Mouse (Mus musculus): Measurements from ENCODE around the gene Sec24d. TPM values are rescaled to one million over a fixed set of nuclear protein-coding genes. Genes with fewer than 3 reads are reported as not detected.

The Sec24d gene
- polyA plus RNA-seq, 1 experiment from 2014 or later, result 55.6 TPM

DNA sequence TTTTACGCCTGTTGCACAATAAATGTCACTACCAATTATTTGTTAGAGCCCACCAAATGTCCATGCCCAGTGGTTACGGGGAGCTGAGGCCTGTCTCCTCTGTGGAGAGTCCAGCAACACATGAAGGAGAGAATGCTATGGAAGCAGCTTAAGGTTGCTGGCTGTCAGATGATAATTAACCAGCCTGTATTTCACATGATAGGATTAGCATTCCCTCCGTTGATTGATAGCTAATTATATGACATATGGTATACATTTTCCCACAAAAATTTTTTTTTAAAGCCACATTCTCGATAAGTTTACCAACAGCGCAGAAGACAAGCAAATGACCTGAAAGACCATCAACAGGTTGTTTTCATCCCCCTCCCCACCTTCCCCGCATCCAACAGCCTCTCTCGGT is 31.8 kb upstream of the Sec24d start:
- Histone ChIP-seq H3K9ac (ENCODE audit: low read length) (peak overlapping the region; percentile 53), H3K9me3 (ENCODE audit: control insufficient read depth, low read length) (no peaks in the 10 kb centered on the region), H3K4me1 (replicated peaks; ENCODE audit: control insufficient read depth, insufficient read depth) (no peaks in the 10 kb centered on the region), H3K36me3 (ENCODE audit: control insufficient read depth, insufficient read depth, low read length) (no peaks in the 10 kb centered on the region), H3K27me3 (ENCODE audit: control insufficient read depth, insufficient read depth, low read length) (no peaks in the 10 kb centered on the region), H3K4me2 (replicated peaks; ENCODE audit: low read depth) (peak overlapping the region; percentile 58), H3K27ac (replicated peaks) (peak overlapping the region; percentile 50), H3K4me3 (ENCODE audit: low read depth, low read length) (peak overlapping the region; percentile 49)
- DNase-seq (ENCODE audit: low spot score) (no peak), ATAC-seq (ENCODE audit: low FRiP score, low TSS enrichment) (no peak)
- TF ChIP-seq EP300 (optimal IDR thresholded peaks at IDR 0.05) (no peak), CTCF (IDR thresholded peaks at IDR 0.05; ENCODE audit: low read depth) (no peak)
- 25% methylated on average over 7 of the region's 7 CpGs for WGBS

DNA sequence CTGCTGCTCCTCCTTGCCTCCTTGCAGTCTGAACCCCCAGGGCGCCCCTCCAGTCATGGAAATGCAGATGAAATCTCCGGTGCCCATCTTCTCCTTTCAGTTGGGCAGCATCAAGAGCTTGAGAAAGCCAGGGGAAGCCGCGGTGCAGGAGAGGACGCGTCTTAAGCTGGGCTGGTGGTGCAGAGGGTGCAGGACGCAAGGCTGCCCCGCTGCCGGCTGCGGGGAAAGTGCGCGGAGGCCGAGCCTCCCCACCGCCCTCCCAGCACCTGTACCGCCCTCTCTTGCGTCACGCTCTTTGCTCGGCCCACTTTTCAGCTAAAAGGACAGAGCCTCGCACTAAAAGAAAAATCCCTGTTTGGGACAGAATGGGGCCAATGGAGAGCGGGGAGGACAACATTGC is 31.3 kb upstream of the Sec24d start, which contains the start of gene Synpo2:
TSS of gene Synpo2 (minus strand) at position 229 of the 400 bp plus-strand sequence.
- Histone ChIP-seq H3K9me3 (ENCODE audit: control insufficient read depth, low read length) (no peaks in the 10 kb centered on the region), H3K4me1 (replicated peaks; ENCODE audit: control insufficient read depth, insufficient read depth) (no peaks in the 10 kb centered on the region), H3K27ac (replicated peaks) (peak within 1 kb of the TSS; percentile 50), H3K9ac (ENCODE audit: low read length) (peak within 1 kb of the TSS; percentile 53), H3K36me3 (ENCODE audit: control insufficient read depth, insufficient read depth, low read length) (no peaks in the 10 kb centered on the region), H3K4me3 (ENCODE audit: low read depth, low read length) (peak within 1 kb of the TSS; percentile 49), H3K4me2 (replicated peaks; ENCODE audit: low read depth) (peak within 1 kb of the TSS; percentile 58), H3K27me3 (ENCODE audit: control insufficient read depth, insufficient read depth, low read length) (no peaks in the 10 kb centered on the region)
- no peak for TF ChIP-seq EP300 (optimal IDR thresholded peaks at IDR 0.05)
- TF ChIP-seq CTCF (IDR thresholded peaks at IDR 0.05; ENCODE audit: low read depth), result peak; percentile 1; the same call in 1 of the 2 replicates
- under 1% methylated on average over 20 of the region's 20 CpGs for WGBS
- peak; percentile 75 for DNase-seq (ENCODE audit: low spot score)
- ATAC-seq (ENCODE audit: low FRiP score, low TSS enrichment), result peak; percentile 64

DNA sequence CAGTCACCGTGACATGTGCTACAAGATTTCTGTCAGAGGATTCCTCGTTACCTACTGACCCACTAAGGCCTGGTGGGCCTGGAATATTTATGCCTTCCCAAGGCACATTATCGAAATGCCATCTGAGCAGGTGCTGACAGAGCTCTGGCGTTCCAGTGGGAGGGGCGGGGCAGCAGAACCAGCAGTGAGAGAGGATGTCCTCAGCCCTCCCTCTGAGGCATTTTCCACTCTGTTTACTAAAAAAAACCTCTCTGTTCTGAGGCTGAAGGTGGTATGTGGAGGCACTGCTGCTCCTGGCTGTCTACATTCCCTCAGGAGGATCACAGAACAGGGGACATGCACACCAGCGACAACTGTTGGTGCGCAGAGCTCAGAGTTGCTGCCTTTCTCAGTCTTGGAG is 30.2 kb upstream of the Sec24d start:
- Histone ChIP-seq H3K4me1 (replicated peaks; ENCODE audit: control insufficient read depth, insufficient read depth) (no peaks in the 10 kb centered on the region), H3K4me3 (ENCODE audit: low read depth, low read length) (no peak overlapping the region), H3K9ac (ENCODE audit: low read length) (no peak overlapping the region), H3K27ac (replicated peaks) (no peak overlapping the region), H3K36me3 (ENCODE audit: control insufficient read depth, insufficient read depth, low read length) (no peaks in the 10 kb centered on the region), H3K27me3 (ENCODE audit: control insufficient read depth, insufficient read depth, low read length) (no peaks in the 10 kb centered on the region), H3K4me2 (replicated peaks; ENCODE audit: low read depth) (no peak overlapping the region), H3K9me3 (ENCODE audit: control insufficient read depth, low read length) (no peaks in the 10 kb centered on the region)
- no peak for ATAC-seq (ENCODE audit: low FRiP score, low TSS enrichment)
- DNase-seq (ENCODE audit: low spot score), result peak; percentile 21
- WGBS, result 37% methylated on average over 7 of the region's 7 CpGs
- TF ChIP-seq CTCF (IDR thresholded peaks at IDR 0.05; ENCODE audit: low read depth) (no peak), EP300 (optimal IDR thresholded peaks at IDR 0.05) (no peak)

DNA sequence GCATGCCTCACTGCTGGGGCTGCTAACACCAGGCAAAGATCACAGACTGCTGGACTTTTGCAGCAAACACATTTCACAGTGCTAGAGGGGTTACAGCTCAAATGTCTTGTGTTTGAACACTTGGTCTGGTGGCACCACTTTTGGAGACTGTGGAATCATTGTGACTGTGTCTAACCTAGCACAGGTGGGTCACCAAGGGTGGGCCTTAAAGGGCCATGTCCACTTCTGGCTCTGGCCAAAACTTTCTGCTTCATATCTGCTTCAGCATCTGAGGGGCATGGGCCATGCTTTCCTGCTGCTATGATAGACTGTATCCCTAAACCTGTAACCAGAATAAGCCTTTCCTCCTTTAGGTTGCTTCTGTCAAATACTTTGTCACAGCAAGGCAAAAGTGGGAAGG is 29.8 kb upstream of the Sec24d start:
- no peak for DNase-seq (ENCODE audit: low spot score)
- Histone ChIP-seq H3K4me1 (replicated peaks; ENCODE audit: control insufficient read depth, insufficient read depth) (no peaks in the 10 kb centered on the region), H3K27ac (replicated peaks) (no peak overlapping the region), H3K36me3 (ENCODE audit: control insufficient read depth, insufficient read depth, low read length) (no peaks in the 10 kb centered on the region), H3K4me2 (replicated peaks; ENCODE audit: low read depth) (no peak overlapping the region), H3K4me3 (ENCODE audit: low read depth, low read length) (no peak overlapping the region), H3K27me3 (ENCODE audit: control insufficient read depth, insufficient read depth, low read length) (no peaks in the 10 kb centered on the region), H3K9me3 (ENCODE audit: control insufficient read depth, low read length) (no peaks in the 10 kb centered on the region), H3K9ac (ENCODE audit: low read length) (no peak overlapping the region)
- no peak for ATAC-seq (ENCODE audit: low FRiP score, low TSS enrichment)
- TF ChIP-seq CTCF (IDR thresholded peaks at IDR 0.05; ENCODE audit: low read depth) (no peak), EP300 (optimal IDR thresholded peaks at IDR 0.05) (no peak)

DNA sequence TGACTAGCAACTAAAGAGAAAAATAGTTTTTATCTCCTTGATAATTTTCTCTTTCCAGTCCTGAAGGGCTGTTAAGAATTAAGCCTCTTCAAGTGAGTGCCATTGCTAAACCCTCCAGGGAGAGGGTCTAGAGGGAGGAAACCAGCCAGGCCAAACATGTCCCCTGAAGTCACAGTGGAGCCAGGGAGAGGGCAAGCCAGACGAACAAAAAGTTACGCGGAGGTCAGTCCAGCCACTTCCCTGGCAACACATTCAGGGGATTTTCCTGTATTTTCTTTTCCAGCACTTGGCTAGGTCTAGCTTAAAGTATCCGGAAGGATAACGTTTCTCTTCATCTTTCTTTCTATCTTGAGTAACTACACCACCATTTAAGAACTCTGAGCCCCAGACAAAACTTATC is 22.9 kb upstream of the Sec24d start:
- 38% methylated on average over 5 of the region's 5 CpGs for WGBS
- Histone ChIP-seq H3K4me3 (ENCODE audit: low read depth, low read length) (no peak overlapping the region), H3K4me1 (replicated peaks; ENCODE audit: control insufficient read depth, insufficient read depth) (no peaks in the 10 kb centered on the region), H3K27me3 (ENCODE audit: control insufficient read depth, insufficient read depth, low read length) (no peaks in the 10 kb centered on the region; the same call in 1 of the 2 replicates), H3K9me3 (ENCODE audit: control insufficient read depth, low read length) (no peaks in the 10 kb centered on the region), H3K4me2 (replicated peaks; ENCODE audit: low read depth) (no peak overlapping the region), H3K36me3 (ENCODE audit: control insufficient read depth, insufficient read depth, low read length) (no peaks in the 10 kb centered on the region), H3K27ac (replicated peaks) (no peak overlapping the region), H3K9ac (ENCODE audit: low read length) (no peak overlapping the region)
- DNase-seq (ENCODE audit: low spot score), result no peak
- TF ChIP-seq CTCF (IDR thresholded peaks at IDR 0.05; ENCODE audit: low read depth) (no peak), EP300 (optimal IDR thresholded peaks at IDR 0.05) (no peak)
- ATAC-seq (ENCODE audit: low FRiP score, low TSS enrichment), result no peak

DNA sequence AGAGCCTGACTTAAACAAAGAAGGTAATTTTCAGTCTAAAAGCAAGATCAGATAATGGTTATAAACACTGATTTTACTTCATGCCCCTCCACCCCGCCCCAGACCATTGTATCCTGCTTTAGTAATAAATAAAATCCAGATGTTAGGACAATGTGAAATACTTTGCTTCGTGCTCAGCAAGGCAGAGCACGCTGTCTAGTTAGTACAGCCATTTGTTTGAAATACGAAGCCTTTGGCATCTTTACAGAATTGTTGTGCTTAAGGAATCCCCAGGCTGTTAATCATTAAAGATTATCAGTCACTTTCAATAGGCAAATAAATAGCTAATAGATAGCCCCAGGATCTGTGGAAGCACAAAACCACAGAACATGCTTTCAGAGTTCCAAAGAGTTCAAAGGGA is 21.6 kb upstream of the Sec24d start:
- ATAC-seq (ENCODE audit: low FRiP score, low TSS enrichment) (no peak), DNase-seq (ENCODE audit: low spot score) (no peak)
- TF ChIP-seq EP300 (optimal IDR thresholded peaks at IDR 0.05), result no peak
- TF ChIP-seq CTCF (IDR thresholded peaks at IDR 0.05; ENCODE audit: low read depth), result no peak
- Histone ChIP-seq H3K4me3 (ENCODE audit: low read depth, low read length) (no peak overlapping the region), H3K9me3 (ENCODE audit: control insufficient read depth, low read length) (no peaks in the 10 kb centered on the region), H3K27ac (replicated peaks) (no peak overlapping the region), H3K36me3 (ENCODE audit: control insufficient read depth, insufficient read depth, low read length) (no peaks in the 10 kb centered on the region), H3K27me3 (ENCODE audit: control insufficient read depth, insufficient read depth, low read length) (no peaks in the 10 kb centered on the region; the same call in 1 of the 2 replicates), H3K4me1 (replicated peaks; ENCODE audit: control insufficient read depth, insufficient read depth) (no peaks in the 10 kb centered on the region), H3K9ac (ENCODE audit: low read length) (no peak overlapping the region), H3K4me2 (replicated peaks; ENCODE audit: low read depth) (no peak overlapping the region)
- whole genome bisulfite sequencing, result 19% methylated on average over 4 of the region's 4 CpGs
